Mouse (Mus musculus): ENCODE measurements at regions not wholly inside any gene's neighbourhood (a gene's known extent, or its start where the extent isn't known, plus 50 kb on each side); places are given as distances from the start of the nearest gene placed in this dataset.

- TF ChIP-seq POLR2A (IDR thresholded peaks at IDR 0.05; ENCODE audit: extremely low read depth, insufficient read depth, low read length), result no peak
- no peak for TF ChIP-seq CTCF (IDR thresholded peaks at IDR 0.05; ENCODE audit: extremely low read depth, insufficient read depth, low read length)
Measured at GRCm38 (mm10) chr14:58264401-58264800, 194.1 kb downstream of the Fgf9 start.
